Mouse (Mus musculus) liver, adult 2 months (tissue): ENCODE data around the gene Tmtc4. TPM values are rescaled to one million over a fixed set of nuclear protein-coding genes. Genes with fewer than 3 reads are reported as not detected.

Experiments used
- DNase-seq: peaks from one replicate; pipeline ENCODE4 v3.0.0-alpha.2; 2011; ENCODE audit warnings: low read depth, low spot score; ENCODE audit errors: extremely low read depth
- H3K27ac ChIP-seq: fragments of 200-500 bp; replicated peaks from 2 replicates; pipeline ENCODE4 v1.5.1; 2012; ENCODE audit warnings: low read depth, mild to moderate bottlenecking, control low read depth, inconsistent platforms, low read length; ENCODE audit not compliant: insufficient read depth
- H3K27me3 ChIP-seq: fragments of 200-500 bp; 2 replicates; pipeline ENCODE4 v1.6.1; 2012; ENCODE audit warnings: mild to moderate bottlenecking, moderate library complexity, low read length, inconsistent platforms; ENCODE audit not compliant: control insufficient read depth, insufficient read depth
- H3K36me3 ChIP-seq: fragments of 200-500 bp; 2 replicates; pipeline ENCODE4 v1.6.1; 2012; ENCODE audit warnings: low read length, inconsistent platforms; ENCODE audit not compliant: control insufficient read depth, insufficient read depth
- H3K4me1 ChIP-seq: fragments of 200-500 bp; 2 replicates; pipeline ENCODE4 v1.6.1; 2011; ENCODE audit warnings: low read length; ENCODE audit not compliant: control insufficient read depth, insufficient read depth
- H3K4me3 ChIP-seq: fragments of 200-500 bp; 2 replicates; pipeline ENCODE4 v1.5.1; 2011; ENCODE audit warnings: low read depth, mild to moderate bottlenecking, control low read depth, low read length, moderate library complexity; ENCODE audit not compliant: insufficient read depth
- H3K79me2 ChIP-seq: fragments of 200-500 bp; 2 replicates; pipeline ENCODE4 v1.6.1; 2012; ENCODE audit warnings: inconsistent platforms, mild to moderate bottlenecking, low read length, moderate library complexity; ENCODE audit not compliant: control insufficient read depth, insufficient read depth
- H3K9ac ChIP-seq: fragments of 200-500 bp; 2 replicates; pipeline ENCODE4 v1.6.1; 2012; ENCODE audit warnings: low read depth, mild to moderate bottlenecking, control low read depth, inconsistent platforms, low read length
- CTCF ChIP-seq: fragments of 200-500 bp; IDR thresholded peaks from 2 replicates; pipeline ENCODE4 v1.5.1; 2011; ENCODE audit warnings: low read depth, low read length, control low read depth
- POLR2A ChIP-seq: fragments of 200-500 bp; IDR thresholded peaks from 2 replicates; pipeline ENCODE4 v1.6.1; 2011; ENCODE audit warnings: low read length, control low read depth; ENCODE audit not compliant: insufficient read depth; ENCODE audit errors: extremely low read depth
- WGBS: fragments of 180-500 bp; shearing (Covaris S2); methylation state at CpG from one replicate; pipeline ENCODE4 v1.1.7; 2018; 5-methylcytosine and 5-hydroxymethylcytosine counted together
- polyA plus RNA-seq: library from polyadenylated mRNA; depleted of rRNA; stranded (reverse); fragments of >200 nt; gene quantifications from 2 replicates; pipeline ENCODE4 v1.2.3, GENCODE M21; 2012
- total RNA-seq: library from RNA; depleted of rRNA; stranded (reverse); fragments of >200 nt; gene quantifications from 2 replicates; pipeline ENCODE4 v1.2.3, GENCODE M21; 2014

The Tmtc4 gene
- total and polyA plus RNA-seq, 2 experiments, result 5.3 to 7.0 TPM

GRCm38 (mm10) chr14:122992937-122993336 lies 9.1 kb upstream of the Tmtc4 start:
- Histone ChIP-seq H3K4me3 (no peak overlapping the region), H3K27ac (no peak overlapping the region), H3K9ac (no peak overlapping the region), H3K79me2 (no peaks in the 10 kb centered on the region), H3K4me1 (no peaks in the 10 kb centered on the region), H3K36me3 (no peaks in the 10 kb centered on the region), H3K27me3 (no peaks in the 10 kb centered on the region)
- no peak for TF ChIP-seq CTCF
- TF ChIP-seq POLR2A, result no peak
- DNase-seq, result no peak
- 57% methylated on average over 6 of the region's 6 CpGs for WGBS

- Histone ChIP-seq H3K36me3 (no peaks in the 10 kb centered on the region), H3K27ac (no peak overlapping the region), H3K27me3 (no peaks in the 10 kb centered on the region), H3K79me2 (no peaks in the 10 kb centered on the region), H3K9ac (no peak overlapping the region), H3K4me3 (no peak overlapping the region), H3K4me1 (no peaks in the 10 kb centered on the region)
- peak; percentile 86 for DNase-seq
- WGBS, result 16% methylated on average over 4 of the region's 4 CpGs
- TF ChIP-seq POLR2A (no peak), CTCF (no peak)
Observed at GRCm38 (mm10) chr14:122990521-122991052, 6.8 kb upstream of the Tmtc4 start.

GRCm38 (mm10) chr14:122986404-122986803 lies 2.6 kb upstream of the Tmtc4 start:
- Histone ChIP-seq H3K36me3 (no peaks in the 10 kb centered on the region), H3K79me2 (no peaks in the 10 kb centered on the region), H3K27ac (no peak overlapping the region), H3K27me3 (no peaks in the 10 kb centered on the region), H3K4me3 (no peak overlapping the region), H3K4me1 (peaks cover 5% of the 10 kb centered on the region), H3K9ac (no peak overlapping the region)
- TF ChIP-seq POLR2A (no peak), CTCF (no peak)
- no peak for DNase-seq
- 61% methylated on average over 2 of the region's 2 CpGs for WGBS

GRCm38 (mm10) chr14:122982571-122983225 lies 1.1 kb downstream of the Tmtc4 start:
- H3K27me3 ChIP-seq, result no peaks in the 10 kb centered on the region
- peak overlapping the region; percentile 81 for H3K9ac ChIP-seq
- H3K27ac ChIP-seq, result peak overlapping the region; percentile 81
- under 1% methylated on average over 61 of the region's 63 CpGs for WGBS
- TF ChIP-seq CTCF, result no peak
- no peak for TF ChIP-seq POLR2A
- H3K4me3 ChIP-seq, result peak overlapping the region; percentile 75
- peak; percentile 82 for DNase-seq
- peaks cover 8% of the 10 kb centered on the region for H3K4me1 ChIP-seq
- H3K36me3 ChIP-seq, result no peaks in the 10 kb centered on the region
- no peaks in the 10 kb centered on the region for H3K79me2 ChIP-seq

GRCm38 (mm10) chr14:122981831-122982485 lies 1.9 kb downstream of the Tmtc4 start:
- 41% methylated on average over 8 of the region's 8 CpGs for WGBS
- Histone ChIP-seq H3K27me3 (no peaks in the 10 kb centered on the region), H3K4me1 (peaks cover 8% of the 10 kb centered on the region), H3K79me2 (no peaks in the 10 kb centered on the region), H3K27ac (no peak overlapping the region), H3K36me3 (no peaks in the 10 kb centered on the region), H3K9ac (no peak overlapping the region; the same call in 1 of the 2 replicates), H3K4me3 (no peak overlapping the region)
- no peak for DNase-seq
- TF ChIP-seq POLR2A (no peak), CTCF (no peak)

GRCm38 (mm10) chr14:122978871-122979270 lies 5.0 kb downstream of the Tmtc4 start:
- TF ChIP-seq POLR2A, result no peak
- no peak for TF ChIP-seq CTCF
- WGBS, result 56% methylated on average over 3 of the region's 3 CpGs
- DNase-seq, result peak; percentile 73

More at GRCm38 (mm10) chr14:122978871-122979270, 5.0 kb downstream of the Tmtc4 start:
- Histone ChIP-seq H3K27ac (no peak overlapping the region), H3K36me3 (no peaks in the 10 kb centered on the region), H3K4me1 (peaks cover 8% of the 10 kb centered on the region), H3K4me3 (no peak overlapping the region), H3K27me3 (no peaks in the 10 kb centered on the region), H3K9ac (no peak overlapping the region), H3K79me2 (no peaks in the 10 kb centered on the region)
